Mouse (Mus musculus) left cerebral cortex, adult 11 months (tissue): ENCODE measurements around the gene Nxnl1.

Source experiments
- DNase-seq: peaks from one replicate; pipeline ENCODE4 v3.0.0; 2022; ENCODE audit warnings: low spot score

Gene Nxnl1

DNA sequence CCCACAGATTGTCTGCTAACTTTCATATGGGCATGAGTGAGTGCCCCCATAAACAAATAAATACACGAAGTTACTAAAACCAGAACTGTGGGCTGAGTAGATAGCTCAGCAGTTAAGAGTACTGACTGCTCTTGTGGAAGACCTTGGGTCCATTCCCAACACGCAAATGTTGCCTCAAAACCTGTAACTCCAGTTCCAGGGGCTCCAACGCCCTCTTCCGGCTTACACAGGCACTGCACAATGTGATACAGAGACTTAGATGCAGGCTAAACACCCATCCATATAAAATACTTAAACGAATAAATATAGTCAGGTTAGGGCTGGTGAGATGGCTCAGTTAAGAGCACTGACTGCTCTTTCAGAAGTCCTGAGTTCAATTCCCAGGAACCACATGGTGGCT is 51.4 kb downstream of the Nxnl1 start:
- DNase-seq: no peak

GRCm38 (mm10) chr8:71513018-71513754 is 53.2 kb downstream of the Nxnl1 start:
- no peak for DNase-seq

DNA sequence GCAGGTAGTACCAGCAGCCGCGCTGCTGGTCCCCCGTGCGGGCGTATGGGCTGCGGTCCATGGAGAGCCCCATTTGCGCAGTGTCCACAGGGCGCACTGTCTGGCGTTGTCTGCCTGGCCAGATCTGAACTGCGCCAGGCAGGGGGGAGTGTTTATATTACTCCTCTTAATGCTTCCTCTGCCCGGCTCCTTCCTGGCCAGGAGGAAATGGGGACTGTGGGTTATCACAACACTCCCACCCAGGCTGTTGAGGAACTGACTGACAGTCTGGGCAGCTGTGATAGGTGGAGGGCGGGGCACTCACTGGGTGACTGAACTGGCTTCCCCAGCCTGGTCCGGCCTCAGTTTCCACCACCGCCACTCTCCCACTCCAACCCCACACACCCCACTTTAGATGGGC is 54.8 kb downstream of the Nxnl1 start, which contains the start of gene Plvap:
Gene Plvap, minus strand, starts transcription at position 109 of the 400 bp plus-strand sequence.
- DNase-seq: no peak
